Mouse (Mus musculus) C2C12 (cell line): ENCODE data around the gene Igsf21.

Source experiments
- CEBPB ChIP-seq: IDR thresholded peaks from one replicate; pipeline ENCODE4 v1.6.1; 2011; ENCODE audit warnings: low read depth, mild to moderate bottlenecking, control low read depth, moderate library complexity
- CTCF ChIP-seq: IDR thresholded peaks from one replicate; pipeline ENCODE4 v1.5.1; 2011; ENCODE audit not compliant: control insufficient read depth, insufficient read depth, insufficient read length
- MAX ChIP-seq: IDR thresholded peaks from one replicate; pipeline ENCODE4 v1.6.1; 2011; ENCODE audit warnings: mild to moderate bottlenecking, control low read depth
- MYOD1 ChIP-seq: IDR thresholded peaks from one replicate; pipeline ENCODE4 v1.6.1; 2011; ENCODE audit warnings: low read depth; ENCODE audit not compliant: control insufficient read depth, insufficient read length
- MYOG ChIP-seq: IDR thresholded peaks from one replicate; pipeline ENCODE4 v1.6.1; 2011; ENCODE audit not compliant: control insufficient read depth, insufficient read length; ENCODE audit errors: extremely low read depth
- USF1 ChIP-seq: IDR thresholded peaks from one replicate; pipeline ENCODE4 v1.6.1; 2011; ENCODE audit warnings: low read depth, mild to moderate bottlenecking, control low read depth, moderate library complexity

DNA sequence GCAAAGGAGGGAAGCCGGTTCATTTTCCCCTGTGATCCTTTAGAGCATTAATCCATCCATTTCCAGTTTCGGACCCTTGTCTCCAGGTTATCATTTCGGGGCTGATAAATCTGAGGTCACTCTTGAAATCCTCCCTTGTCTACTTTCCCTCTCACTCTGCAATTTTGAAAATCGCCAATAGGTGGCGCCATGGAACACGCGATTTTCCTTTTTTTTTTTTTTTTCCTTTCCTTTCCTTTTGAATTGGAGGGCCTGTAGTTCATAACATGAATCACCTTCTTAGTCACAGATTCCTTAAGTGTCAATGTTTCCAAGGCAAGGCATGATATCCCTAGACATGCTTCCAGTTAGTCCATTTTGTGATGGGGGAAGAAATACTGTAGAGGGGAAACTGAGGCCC is 5.8 kb upstream of the Igsf21 start:
- TF ChIP-seq CTCF = no peak
- no peak for TF ChIP-seq CEBPB
- no peak for TF ChIP-seq MAX
- TF ChIP-seq MYOG = no peak
- TF ChIP-seq MYOD1 = no peak
- no peak for TF ChIP-seq USF1
